18 mouse cellular contexts compared by ENCODE assay signal in genomic region chr10:110417003-110417402, GRCm38 (mm10). TPM values are rescaled to one million over a fixed set of nuclear protein-coding genes. Genes with fewer than 3 reads are reported as not detected.
"Had no signal": no experiment of that assay in that cellular context is flagged by ENCODE, and none has a peak within 500 bp of the region (broad histone marks: within the 10 kb centered on the region; RNA-seq: fewer than 3 reads in every experiment).

No protein-coding gene starts in this region.

- H3K27me3 ChIP-seq: limb, embryonic 15.5 days; liver, embryonic 13.5 days; lung, embryonic 15.5 days; megakaryocyte, embryonic 14.5 days; stomach, embryonic 15.5 days had no signal

- H3K36me3 ChIP-seq: limb, embryonic 15.5 days; liver, embryonic 13.5 days; lung, embryonic 15.5 days; stomach, embryonic 15.5 days had no signal

- DNase-seq: kidney, adult 8-10 months; kidney, postnatal 25 days; layer of hippocampus, adult 9-11 months; layer of hippocampus, postnatal 36 days; liver, embryonic 13.5 days; liver, postnatal 0 days; lung, postnatal 14 days; midbrain, embryonic 14.5 days; right cerebral cortex, postnatal 14 days; thymus, adult 2 months; thymus, postnatal 25 days had no signal

- ATAC-seq: liver, postnatal 0 days had no signal

- H3K9ac ChIP-seq: limb, embryonic 15.5 days; liver, embryonic 13.5 days; liver, postnatal 0 days; lung, embryonic 15.5 days; stomach, embryonic 15.5 days had no signal

- H3K4me1 ChIP-seq: limb, embryonic 15.5 days; liver, embryonic 13.5 days; lung, embryonic 15.5 days; megakaryocyte, embryonic 14.5 days; stomach, embryonic 15.5 days had no signal

- H3K4me2 ChIP-seq: limb, embryonic 15.5 days; liver, embryonic 13.5 days; lung, embryonic 15.5 days; stomach, embryonic 15.5 days had no signal

- H3K9me3 ChIP-seq: limb, embryonic 15.5 days; lung, embryonic 15.5 days; stomach, embryonic 15.5 days had no signal

- H3K4me3 ChIP-seq: limb, embryonic 15.5 days; liver, embryonic 13.5 days; lung, embryonic 15.5 days; megakaryocyte, embryonic 14.5 days; myocyte; stomach, embryonic 15.5 days had no signal

- H3K27ac ChIP-seq: limb, embryonic 15.5 days; liver, embryonic 13.5 days; lung, embryonic 15.5 days; macrophage; stomach, embryonic 15.5 days had no signal

RNA-seq across cellular contexts. Expression of gene Nav3, which starts 39.0 kb away (rescaled TPM):
- total RNA-seq: neutrophil, adult 5-6 weeks had no signal
- polyA plus RNA-seq: macrophage had no signal
